Mouse (Mus musculus) E14TG2a.4 (cell line): ENCODE results near the gene Hoxd3.

Experiments
- CTCF ChIP-seq: conservative IDR thresholded peaks from 2 replicates; pipeline ENCODE4 v1.5.1; 2014; ENCODE audit warnings: low read length
- POU5F1 ChIP-seq: IDR thresholded peaks from 2 replicates; pipeline ENCODE4 v1.6.1; 2014; ENCODE audit warnings: low read length, borderline replicate concordance

GRCm38 (mm10) chr2:74763976-74764375 lies 52.2 kb downstream of the Hoxd3 start:
- no peak for TF ChIP-seq CTCF
- no peak for TF ChIP-seq POU5F1
